Mouse (Mus musculus) left cerebral cortex, adult 11 months (tissue): ENCODE results near the gene Cinp.
"Not testable (repeated sequence)": the region's sequence is repeated elsewhere in the genome, so short reads cannot be mapped to it uniquely, and the experiment has no call there.

Source experiments
- DNase-seq: peaks from one replicate; pipeline ENCODE4 v3.0.0; 2022; ENCODE audit warnings: low spot score

The Cinp gene

DNA sequence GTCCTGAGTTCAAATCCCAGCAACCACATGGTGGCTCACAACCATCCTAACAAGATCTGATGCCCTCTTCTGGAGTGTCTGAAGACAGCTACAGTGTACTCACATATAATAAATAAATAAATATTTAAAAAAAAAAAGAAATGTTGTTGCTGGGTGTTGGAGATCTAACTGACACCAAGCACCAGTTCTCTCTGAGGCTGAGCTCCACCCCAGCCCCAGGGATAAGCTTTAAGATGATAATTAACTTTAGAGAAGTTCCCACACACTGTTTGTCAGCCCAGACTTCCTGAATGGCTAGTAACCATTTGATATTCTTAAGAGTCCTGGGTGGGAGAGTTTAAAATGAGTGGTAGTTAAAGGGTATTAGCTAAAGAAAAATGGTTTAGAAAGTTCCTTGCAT lies 28.7 kb downstream of the Cinp start:
- DNase-seq, result no peak

DNA sequence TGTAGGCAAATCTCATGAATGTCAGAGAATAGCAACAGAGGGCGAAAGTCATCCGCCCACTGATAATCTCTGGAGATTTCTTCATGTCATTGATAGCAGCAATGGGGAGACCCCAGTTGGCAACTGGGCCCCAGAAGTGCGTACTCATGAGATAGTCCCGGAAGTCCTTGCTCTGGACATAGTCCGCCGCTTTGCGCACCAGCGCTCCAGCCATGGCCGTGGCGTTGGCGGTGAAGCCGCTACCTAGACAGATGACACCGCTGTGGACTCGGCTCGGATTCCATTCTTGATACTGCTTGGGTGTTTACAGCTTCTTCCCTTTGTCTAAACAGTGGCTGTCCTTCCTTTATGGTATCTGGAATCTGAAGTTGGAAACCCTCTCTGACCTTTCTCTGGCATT lies 30.3 kb downstream of the Cinp start:
- not testable (repeated sequence) for DNase-seq

DNA sequence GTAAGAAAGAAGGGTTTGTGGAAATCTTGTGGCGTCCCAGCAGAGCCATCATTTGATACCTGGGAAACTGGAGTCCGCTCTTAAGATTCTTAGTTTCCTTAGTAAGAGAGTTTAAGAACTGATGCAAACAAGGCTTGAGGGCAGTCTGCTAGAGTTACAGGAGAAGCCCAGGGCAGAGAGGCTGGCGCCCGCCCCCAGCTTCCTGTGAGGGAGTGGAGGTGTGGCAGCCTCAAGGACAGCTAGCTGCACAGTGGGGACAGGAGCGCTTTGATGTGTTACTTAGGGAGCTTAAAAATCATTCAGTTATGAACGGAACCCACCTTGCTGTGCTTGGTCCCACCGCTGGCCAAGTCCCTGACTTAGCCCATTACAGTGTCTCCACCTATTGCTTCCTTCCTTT lies 31.7 kb downstream of the Cinp start:
- DNase-seq, result no peak

DNA sequence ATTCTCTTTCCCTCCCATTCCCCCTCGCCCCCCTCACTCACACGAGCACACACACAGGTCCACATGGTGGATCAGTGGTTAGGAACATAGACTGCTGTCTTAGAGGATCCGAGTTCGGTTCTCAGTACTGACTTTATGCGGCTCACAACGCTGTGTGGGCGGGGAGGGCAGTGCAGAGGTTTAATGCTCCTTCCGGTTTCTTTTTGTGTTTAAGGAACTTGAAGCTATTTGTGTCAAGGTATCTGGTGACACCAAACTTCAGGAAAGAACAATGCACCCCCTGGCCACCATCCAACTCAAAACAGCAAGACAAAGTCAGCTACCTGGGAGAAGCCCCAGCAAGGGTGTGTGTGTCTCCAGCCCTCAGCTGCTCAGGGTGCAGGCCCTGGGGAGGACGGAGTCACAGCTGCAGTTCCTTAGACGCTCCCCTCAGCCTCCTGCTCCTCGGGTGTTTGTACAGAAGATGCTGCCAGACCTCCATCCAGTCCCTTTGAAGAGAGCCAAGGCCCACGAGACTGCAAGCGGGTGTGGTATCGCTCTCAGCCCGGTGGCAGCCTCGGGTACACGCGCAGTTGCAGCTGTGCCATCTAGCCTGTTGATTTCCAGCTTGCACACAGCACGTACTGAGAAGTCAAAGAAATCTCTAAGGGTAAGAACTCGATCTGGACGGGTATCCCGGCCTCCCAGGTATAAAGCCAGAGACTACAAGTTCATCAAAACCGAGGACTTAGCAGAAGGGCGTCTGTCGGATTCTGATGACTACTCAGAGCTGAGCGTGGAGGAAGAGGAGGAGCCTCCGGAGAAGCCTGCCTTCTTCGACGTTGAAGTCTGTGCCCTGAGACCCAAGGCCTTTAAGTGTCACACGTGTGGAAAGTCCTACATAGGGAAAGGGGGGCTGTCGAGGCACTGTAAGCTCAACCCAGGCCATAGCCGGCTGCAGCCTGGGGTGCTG lies 33.9 kb downstream of the Cinp start:
- no peak for DNase-seq

DNA sequence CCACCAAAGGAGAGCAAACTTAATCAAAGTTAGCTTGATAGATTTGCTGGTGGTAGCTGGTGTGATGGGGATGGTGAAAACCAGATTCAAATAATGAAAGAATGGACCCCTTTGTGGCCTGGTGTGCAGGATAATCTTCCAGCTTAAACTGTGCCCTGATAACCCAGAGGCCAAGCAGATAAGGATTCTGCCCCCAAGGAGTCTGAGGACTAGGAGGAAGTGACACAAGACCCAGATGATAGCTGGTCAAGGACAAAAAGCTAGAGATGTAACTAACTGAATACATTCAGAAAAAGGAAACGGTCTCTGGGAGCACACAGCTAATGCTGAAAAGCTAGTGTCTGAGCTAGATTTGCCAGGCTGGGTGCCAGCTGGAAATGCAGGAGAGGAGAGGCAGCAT lies 37.0 kb downstream of the Cinp start:
- DNase-seq, result no peak

DNA sequence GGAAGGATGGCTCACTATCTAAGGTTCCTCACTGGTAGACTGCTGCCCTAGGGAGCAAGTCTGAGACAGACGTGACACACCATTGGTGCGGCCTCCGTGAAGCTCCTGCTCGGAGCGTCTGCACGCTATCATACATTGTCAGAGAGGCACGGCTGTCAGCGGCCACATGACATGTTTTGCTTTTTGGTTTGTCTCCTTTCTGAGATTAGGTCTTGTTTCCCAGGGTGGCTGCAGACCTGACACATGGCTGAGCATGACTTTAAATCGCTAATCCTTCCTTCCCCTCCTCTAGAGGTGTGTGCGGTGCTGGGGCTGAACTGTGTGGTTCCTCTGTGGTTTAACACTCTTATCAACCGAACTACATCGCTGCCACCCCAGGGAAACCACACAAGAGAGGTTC lies 37.5 kb downstream of the Cinp start:
- DNase-seq, result no peak

DNA sequence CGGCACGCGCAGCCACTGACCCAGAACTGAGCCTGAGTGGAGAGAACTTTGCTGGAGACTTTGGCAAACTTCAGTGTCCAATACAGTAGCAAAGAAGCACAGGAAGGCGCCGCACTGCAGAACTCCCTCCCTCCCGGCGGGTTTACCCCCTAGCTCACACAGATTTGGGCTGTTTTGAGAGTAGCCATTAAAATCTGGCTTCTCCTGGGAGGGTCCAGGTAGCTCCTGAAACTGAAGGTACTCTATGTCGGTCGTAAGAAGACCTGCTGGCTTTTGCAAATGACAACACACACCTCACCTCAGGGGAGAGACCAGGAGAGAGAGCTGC lies 38.1 kb downstream of the Cinp start:
- DNase-seq, result no peak

DNA sequence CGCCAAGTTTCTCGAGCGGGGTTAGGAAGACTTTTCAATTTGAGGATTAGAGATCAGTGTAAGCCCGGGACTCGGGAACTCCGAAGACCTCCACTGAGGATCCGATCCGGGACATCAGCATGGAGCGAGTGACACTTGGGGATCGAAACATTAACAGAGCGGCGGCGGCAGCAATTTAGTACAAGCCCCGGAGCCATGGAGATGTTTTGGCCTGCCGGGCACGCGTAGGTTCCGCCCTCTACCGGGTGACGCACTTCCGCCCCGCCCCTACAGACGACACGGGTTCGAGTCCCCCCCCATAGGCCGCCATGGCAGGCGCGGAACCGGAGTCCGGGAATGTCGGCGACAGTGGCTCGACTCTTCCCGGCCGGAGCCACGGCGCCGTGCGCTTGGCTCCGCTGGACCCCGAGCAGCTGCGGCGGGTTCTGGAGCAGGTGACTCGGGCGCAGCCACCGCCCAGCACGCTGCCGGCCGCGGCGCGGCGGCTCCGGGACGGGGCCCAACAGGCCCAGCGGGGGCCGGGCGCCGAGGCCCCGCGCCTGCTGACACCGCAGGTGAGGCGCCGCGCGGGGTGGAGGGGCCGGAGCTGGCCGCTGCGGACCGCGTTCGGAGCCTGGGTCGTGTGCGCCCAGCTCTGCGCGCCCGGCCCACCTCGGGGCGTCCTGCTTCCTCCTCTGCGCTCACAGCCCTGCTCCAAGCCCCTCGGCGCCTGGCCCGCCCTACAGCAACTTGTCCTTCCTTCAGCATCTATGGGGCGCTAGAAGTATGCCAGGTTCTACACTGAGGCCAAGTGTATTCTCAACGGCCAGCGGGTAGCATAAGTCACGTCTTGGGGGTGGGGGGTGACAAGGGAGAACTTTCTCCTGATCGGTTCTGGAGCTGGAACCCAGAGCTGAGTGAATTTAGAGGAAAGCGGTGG lies 38.7 kb downstream of the Cinp start, which contains the start of gene Zfp839:
TSS of gene Zfp839 (plus strand) at position 244 of the 919 bp plus-strand sequence.
- peak; percentile 79 for DNase-seq

DNA sequence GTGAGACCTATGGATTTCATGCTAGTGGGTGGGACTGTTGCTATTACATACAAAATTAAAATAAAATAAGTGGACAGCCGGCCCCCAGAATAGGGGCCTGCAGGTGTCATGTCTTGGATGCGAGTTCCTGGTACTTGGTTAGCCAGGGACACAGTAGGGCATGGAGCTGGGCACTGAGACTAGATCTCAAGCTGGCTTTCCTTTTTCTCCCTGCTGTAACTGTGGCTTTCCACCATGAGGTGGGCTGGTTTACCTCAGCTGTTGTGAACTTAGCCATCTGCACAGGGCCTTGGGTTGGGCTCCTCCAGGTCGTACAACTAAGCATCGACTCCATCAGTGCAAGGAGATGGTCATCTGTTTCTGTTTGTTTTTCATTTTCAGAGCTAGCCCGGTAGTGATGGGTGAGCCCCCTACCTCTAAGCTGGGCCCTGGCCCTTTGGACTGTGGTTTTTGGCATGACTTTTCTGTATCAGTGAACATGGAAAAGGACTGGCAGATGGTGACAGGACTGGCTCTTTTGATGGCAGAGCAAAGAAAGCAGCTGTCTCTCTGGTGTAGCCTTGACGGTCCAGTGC lies 42.7 kb downstream of the Cinp start:
- DNase-seq, result no peak

DNA sequence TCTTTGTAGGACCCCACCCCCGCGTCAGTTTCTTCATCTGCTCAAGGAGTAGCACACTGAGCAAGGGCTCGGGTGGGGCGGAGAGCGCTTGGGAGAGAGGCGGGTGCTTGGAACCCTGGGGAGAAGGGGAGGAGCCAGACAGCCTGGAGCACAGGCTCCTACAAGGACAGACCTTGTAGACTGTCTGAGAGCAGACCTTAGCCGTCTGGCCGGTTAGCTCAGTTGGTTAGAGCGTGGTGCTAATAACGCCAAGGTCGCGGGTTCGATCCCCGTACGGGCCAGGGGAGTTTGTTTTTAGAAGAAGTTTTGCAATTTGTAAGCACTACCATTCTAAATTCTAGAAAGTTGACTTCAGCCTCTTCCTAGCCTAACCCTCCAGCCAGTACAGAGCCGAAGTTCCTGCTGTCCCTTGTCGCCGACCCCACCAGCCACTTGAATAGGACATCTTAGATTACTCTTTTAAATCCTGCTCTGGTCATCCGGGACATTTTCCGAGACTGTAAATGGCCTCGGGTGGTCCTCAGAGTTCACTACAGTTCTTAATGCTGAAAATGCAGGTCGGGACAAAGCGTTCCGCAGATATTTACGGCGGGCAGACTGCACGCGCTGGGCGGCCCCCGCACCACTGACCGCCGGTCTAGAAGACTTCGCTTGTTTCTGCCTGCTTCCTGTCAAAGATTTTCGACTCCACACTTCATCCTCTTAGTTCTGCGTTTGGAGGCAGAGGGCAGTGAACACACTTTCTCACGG lies 43.6 kb downstream of the Cinp start:
- peak; percentile 73 for DNase-seq

DNA sequence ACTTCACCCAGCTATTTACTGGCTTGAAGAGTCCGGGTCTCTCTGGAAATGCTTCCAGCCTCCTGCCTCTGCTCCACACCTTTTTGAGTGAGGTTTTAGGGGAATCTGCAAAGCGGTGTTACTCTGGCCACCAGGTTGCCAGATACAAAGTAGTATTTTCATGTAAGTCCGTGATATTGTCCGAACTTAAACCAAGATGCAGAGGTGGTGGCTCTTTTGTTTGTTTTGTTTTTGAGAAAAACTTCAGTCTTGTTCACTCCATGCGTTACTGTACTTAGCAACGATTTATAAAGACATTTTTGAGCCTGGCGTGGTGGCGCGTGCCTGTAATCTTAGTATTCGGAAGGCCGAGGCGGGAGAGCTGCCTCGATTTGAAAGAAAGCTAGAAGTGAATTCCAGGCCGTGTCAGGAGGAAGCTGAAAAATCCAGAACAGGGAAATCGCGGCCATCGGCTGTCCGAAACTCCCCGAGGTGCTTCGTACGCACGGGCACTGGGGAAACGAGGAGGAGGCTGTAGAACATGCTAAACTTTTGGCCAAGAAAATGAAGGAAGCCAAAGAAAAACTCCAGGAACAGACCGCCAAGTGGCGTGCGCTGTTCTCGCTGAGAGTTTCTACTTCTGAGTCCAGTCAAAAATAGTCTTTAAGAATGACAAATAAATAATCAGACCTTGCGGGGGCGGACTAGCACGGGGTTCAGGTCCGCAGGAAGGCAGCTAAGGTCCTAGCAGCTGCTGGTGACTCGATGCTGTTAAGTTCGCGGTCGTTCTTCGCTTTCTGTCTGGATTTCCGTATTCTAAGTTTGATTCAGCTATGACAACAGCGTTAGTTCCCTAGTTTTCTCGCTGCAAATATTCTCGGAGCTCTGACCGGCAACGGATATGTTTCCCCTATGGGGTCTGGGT lies 44.5 kb downstream of the Cinp start:
- no peak for DNase-seq

DNA sequence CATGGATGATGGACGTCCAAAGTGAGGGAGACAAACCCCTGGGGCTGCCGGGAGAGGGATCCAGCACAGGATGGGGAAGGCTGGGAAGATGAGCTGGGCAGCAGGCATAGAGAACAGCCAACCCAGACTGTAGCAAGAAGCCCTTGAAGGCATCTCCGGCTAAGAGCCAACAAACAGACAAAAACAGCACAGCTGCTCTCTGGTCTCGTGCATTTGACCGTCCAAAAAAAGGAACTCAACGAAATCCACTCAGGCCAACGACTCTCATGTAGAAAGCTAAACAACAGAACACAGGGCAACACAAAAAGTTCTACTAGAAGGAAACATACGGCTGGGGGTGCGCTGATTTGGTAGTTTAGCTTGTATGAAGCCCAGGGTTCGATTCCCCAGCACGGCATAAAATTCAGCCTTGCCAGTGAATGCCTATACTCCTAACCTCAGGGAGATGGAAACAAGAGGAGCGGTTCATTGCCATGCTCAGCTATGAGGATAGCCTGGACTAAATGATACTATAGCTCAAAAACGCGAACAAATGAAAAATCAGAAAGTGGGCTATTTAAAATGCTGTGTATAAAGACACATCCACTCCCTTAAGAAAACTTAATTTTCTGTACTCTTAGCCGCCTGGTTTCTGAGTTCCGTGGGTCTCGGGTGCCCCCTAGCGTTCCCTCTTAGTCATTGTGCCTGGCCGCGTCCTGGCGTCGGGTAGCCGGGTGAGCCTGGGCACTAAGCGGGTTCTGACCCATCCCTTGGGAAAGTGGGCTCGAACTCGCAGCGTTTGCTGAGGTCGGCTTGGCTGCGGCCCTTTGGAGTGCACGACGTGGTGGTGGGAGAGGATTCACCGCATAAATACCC lies 45.5 kb downstream of the Cinp start:
- peak; percentile 62 for DNase-seq

DNA sequence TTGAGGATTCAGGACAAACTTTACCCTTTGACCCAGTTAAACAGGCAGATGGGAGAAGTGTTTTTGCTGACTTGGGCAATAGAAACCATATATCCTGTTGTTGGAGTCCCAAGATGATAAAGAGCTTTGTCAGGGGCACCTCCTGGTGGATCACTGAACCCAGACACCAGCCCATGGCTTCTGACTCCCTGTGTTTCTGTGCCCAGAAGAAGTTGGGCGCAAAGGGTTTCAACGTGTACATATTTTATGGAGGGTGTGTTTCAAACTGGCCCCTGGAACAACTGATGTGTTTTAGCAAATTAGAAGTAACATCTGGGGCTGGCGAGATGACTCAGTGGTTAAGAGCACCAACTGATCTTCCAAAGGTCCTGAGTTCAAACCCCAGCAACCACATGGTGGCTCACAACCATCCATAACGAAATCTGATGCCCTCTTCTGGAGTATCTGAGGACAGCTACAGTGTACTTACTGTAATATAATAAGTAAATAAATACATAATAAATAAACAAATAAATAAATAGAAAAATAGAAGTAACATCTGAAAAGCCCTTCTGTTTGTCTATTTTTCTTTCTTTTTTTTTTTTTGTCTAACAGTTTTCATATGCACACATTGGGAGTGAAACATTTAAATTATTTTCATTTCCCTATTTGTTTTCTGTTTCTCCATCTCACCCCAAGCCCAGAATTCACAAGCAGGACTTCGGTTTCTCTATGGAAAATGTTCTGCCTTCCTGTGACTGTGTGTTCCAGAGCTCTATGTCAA lies 47.0 kb downstream of the Cinp start:
- no peak for DNase-seq

DNA sequence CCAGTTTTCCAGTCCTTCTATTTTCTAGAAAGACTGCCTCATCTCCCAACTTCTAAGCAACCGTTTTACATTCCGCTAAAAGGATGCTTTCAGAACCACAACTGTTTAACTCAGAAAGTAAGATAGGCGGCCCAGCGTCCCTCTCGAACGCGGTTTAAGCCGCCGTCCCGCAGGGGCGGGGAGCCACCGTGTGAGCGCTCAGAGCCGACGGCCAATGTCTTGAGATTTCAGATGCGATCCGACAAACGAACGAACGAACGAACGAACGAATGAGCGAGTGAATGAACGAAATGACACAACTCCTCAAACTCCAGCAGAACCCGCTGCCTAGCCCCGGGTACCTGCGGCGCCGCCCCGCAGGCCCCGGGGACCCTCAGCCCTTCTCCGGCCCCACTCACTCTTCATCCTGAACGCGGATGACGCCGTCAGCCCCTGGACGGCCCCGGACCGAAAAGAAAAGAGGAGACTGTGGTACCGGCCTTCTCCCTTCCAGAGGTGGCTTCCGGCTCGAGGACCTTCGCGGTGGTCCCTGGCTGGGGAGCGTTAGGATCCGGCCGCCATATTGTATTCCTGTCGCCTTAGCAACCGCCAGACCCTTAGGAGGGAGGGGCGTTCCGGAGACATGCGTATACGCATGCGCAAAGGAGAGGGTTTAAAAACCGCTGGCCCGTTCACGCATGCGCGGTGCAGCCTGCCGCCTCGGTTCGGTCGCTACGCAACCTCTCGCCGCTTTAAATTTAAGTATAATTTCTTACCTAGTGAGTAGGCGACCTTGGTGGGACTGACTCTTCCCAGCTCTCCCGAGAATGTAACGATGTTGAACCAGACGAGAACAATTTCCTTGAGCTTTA lies 48.4 kb downstream of the Cinp start, which contains the start of gene Mok:
TSS of gene Mok (minus strand) at position 592 of the 851 bp plus-strand sequence.
- peak; percentile 89 for DNase-seq

DNA sequence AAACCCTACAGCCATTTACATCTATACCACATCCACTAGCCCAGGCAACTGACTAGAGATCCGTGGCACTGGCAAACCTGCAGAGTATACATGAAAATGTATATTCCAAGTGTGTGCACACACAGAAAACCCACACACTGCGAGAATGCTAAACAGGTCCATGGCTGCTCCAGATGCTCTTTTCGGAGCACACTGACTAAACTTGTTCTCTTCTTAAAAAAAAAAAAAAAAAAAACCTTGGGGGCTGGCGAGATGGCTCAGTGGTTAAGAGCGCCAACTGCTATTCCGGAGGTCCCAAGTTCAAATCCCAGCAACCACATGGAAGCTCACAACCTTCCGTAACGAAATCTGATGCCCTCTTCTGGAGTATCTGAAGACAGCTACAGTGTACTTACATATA lies 51.1 kb downstream of the Cinp start:
- DNase-seq, result no peak

DNA sequence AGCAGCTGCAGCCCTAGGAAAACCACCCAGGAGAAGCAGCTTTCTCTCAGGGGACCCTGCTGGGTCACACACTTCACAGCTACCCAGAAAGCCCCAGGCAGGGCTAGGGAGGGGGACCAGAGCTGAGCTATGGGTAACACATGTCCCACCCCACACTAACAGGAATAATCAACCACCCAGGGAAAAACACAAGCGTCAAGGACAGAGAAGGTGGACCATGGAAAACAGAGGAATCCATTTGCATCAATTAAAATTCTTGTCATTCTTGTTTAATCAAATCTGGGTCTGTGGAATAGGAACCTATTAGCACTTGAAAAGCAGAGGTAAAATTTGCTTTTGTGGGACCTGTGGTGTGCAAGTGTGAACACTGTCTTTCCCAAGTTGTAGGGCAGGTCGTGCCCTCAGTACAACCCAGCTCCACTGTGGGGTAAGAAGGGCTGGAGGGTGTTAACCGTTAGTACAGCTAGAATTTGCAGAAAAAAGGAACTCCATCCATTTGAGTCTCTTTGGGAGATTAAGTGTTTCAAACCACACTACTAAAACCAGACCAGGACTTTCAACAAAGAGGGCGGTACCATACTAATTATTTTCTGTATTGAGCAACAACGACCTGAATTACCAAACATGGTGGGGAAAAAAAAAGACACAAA lies 51.6 kb downstream of the Cinp start:
- no peak for DNase-seq

DNA sequence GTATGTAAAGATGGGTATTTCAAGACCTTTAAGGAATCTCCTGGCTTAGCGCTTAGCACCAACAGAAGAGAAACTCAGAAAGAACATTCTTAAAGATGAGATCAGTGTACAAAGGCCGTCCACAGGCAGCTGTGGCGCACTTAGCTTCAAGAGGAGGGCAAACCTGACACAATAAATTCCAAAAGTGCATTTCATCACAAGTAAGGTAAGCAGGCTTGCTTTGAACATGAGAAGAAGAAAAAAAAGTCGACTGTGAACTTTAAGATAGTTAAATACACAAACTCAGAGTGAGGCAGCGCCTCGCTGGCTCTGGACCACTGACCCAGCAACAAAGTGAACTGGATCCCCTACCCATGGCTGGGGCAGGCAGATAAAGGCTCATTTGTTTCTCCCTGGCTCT lies 52.2 kb downstream of the Cinp start:
- no peak for DNase-seq

DNA sequence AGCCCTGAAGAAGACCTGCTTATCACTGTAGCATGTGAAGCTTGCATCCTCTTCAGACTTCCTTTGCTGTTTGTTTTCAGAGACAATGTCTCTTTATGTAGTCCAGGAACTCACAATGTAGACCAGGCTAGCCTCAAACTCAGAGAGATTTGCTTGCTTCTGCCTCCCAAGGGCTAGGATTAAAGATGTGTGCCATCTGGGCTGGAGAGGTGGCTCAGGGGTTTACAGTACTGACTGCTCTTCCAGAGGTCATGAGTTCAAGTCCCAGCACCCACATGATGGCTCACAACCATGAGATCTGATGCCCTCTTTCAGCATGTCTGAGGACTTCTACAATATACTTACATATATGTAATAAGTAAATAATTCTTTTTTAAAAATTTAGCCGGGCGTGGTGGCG lies 53.8 kb downstream of the Cinp start:
- DNase-seq, result no peak
